Mouse (Mus musculus) spleen, adult 2 months (tissue): ENCODE results near the gene Hoxb7. TPM values are rescaled to one million over a fixed set of nuclear protein-coding genes. Genes with fewer than 3 reads are reported as not detected.

Source experiments
- DNase-seq, 2 experiments: peaks; one replicate each; pipeline versions ENCODE4 v3.0.0 to v3.0.0-alpha.2; 2012 to 2021; ENCODE audit warnings: low spot score in 2 of 2, low read depth in 1 of 2
- H3K27ac ChIP-seq: fragments of 200-500 bp; 2 replicates; pipeline ENCODE4 v1.5.1; 2012; ENCODE audit warnings: low read length, inconsistent platforms; ENCODE audit not compliant: insufficient read depth
- H3K27me3 ChIP-seq: fragments of 200-500 bp; 2 replicates; pipeline ENCODE4 v1.6.1; 2012; ENCODE audit warnings: mild to moderate bottlenecking, moderate library complexity, low read length, inconsistent platforms; ENCODE audit not compliant: control insufficient read depth, insufficient read depth
- H3K36me3 ChIP-seq: fragments of 200-500 bp; 2 replicates; pipeline ENCODE4 v1.6.1; 2012; ENCODE audit warnings: mild to moderate bottlenecking, low read length, inconsistent platforms; ENCODE audit not compliant: control insufficient read depth, insufficient read depth
- H3K4me1 ChIP-seq: fragments of 200-500 bp; 2 replicates; pipeline ENCODE4 v1.6.1; 2011; ENCODE audit warnings: inconsistent platforms; ENCODE audit not compliant: control insufficient read depth, insufficient read depth, insufficient read length
- H3K4me3 ChIP-seq: fragments of 200-500 bp; 2 replicates; pipeline ENCODE4 v1.5.1; 2011; ENCODE audit warnings: mild to moderate bottlenecking, inconsistent platforms; ENCODE audit not compliant: insufficient read depth, insufficient read length; ENCODE audit errors: extremely low read depth
- CTCF ChIP-seq: fragments of 200-500 bp; IDR thresholded peaks from 2 replicates; pipeline ENCODE4 v1.5.1; 2011; ENCODE audit warnings: mild to moderate bottlenecking, inconsistent platforms; ENCODE audit not compliant: insufficient read depth, insufficient read length, insufficient replicate concordance; ENCODE audit errors: extremely low read depth
- POLR2A ChIP-seq: fragments of 200-500 bp; IDR thresholded peaks from 2 replicates; pipeline ENCODE4 v1.6.1; 2011; ENCODE audit warnings: low read depth, low read length, inconsistent platforms
- WGBS: fragments of 180-500 bp; shearing (Covaris S2); methylation state at CpG from one replicate; pipeline ENCODE4 v1.1.7; 2018; 5-methylcytosine and 5-hydroxymethylcytosine counted together
- polyA plus RNA-seq: library from polyadenylated mRNA; depleted of rRNA; stranded (reverse); fragments of >200 nt; gene quantifications from 2 replicates; pipeline ENCODE4 v1.2.3, GENCODE M21; 2012; rRNA removed

Hoxb7 gene
- polyA plus RNA-seq, 1 experiment: 0.62 TPM

DNA sequence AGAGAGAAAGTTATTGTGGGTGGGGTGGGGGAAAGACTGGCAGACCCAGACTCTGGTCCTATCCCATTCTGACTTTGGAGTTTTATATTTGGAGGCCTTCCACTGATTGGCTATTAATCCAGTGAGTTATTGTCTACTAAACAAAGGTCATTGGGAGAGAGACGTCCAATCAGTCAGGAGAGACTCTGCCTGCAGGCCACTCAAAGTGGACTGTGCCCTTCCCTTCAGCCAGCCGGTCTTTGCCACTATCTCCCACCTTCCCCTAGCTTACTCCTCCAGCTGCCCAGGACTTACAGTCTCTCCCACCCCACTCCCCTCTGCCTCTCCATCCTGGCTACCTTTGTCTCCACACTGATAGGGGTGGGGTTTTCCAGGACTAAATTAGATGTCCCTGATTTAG, 50.2 kb downstream of the Hoxb7 start:
- peaks cover 5% of the 10 kb centered on the region for H3K27me3 ChIP-seq
- H3K4me3 ChIP-seq: no peak overlapping the region
- 77% methylated on average over 2 of the region's 2 CpGs for WGBS
- no peak overlapping the region; the same call in 1 of the 2 replicates for H3K27ac ChIP-seq
- no peaks in the 10 kb centered on the region for H3K36me3 ChIP-seq
- H3K4me1 ChIP-seq: peaks cover 6% of the 10 kb centered on the region; the same call in 1 of the 2 replicates
- DNase-seq: no peak
- TF ChIP-seq POLR2A (no peak), CTCF (no peak)

DNA sequence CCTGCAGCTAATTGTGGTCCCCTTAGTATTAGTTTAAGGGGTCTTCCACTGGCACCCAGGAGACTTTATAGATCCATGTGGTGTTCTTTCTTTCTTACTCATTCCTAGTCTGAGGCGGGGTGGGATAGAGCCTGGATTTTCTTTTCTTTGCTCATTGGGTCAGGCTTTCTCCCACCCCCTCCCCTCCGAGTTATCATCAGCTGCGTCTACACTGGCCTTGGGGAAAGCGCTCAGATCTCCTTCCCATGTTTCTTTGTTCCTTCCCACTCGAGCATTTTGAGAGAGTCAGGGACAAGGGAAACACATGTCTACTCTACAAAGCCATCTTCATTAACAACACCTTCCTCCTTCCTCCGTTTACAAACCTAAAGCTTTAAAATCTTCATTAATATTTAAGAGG, 50.6 kb downstream of the Hoxb7 start:
- peaks cover 6% of the 10 kb centered on the region; the same call in 1 of the 2 replicates for H3K4me1 ChIP-seq
- 80% methylated on average over 6 of the region's 6 CpGs for WGBS
- no peak overlapping the region for H3K4me3 ChIP-seq
- H3K36me3 ChIP-seq: no peaks in the 10 kb centered on the region
- no peak for DNase-seq
- TF ChIP-seq POLR2A: no peak
- TF ChIP-seq CTCF: no peak
- peaks cover 5% of the 10 kb centered on the region for H3K27me3 ChIP-seq
- no peak overlapping the region for H3K27ac ChIP-seq

DNA sequence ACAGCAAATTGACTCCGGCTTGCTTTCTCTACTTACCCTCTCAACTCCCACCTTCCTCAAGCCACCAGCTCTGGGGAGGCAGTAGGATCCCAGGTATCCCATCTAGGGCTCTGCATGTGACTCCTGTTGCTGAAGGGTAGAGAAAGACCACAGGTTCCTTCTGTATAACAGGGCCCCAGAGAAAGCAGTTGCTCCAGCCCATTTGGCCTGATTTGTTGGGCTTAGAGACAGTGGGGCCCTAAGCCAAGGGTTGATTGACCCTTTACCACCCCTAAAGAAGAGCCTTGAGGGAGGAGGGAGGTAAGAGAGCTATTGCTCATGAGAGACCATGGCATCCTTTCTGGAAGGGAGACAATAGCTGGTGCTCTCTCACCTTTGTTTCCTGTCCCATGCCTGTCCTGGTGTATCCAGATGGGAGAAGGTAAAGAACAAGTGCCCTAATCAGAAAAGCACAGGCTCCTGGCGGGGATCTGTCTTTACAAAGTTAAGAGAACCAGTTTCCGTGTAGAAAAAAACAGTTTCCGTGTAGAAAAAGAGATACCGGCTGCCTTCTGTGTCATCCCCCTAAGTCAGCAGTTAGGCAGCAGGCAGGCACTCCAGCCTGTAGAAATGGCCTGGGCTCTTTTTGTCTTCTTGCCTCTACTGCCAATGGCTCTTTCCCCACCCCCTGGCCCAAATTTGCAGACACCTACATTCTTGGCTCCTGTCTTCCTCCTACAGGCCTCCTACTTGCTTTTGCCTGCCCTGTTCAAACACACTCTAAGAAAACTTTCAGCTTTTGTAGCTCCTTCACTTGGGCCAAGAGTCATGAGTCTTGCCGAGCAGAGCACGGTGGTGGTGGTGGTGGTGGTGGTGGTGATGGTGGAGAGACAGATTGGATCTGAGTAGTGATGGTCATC, 52.8 kb downstream of the Hoxb7 start:
- no peaks in the 10 kb centered on the region for H3K36me3 ChIP-seq
- H3K4me3 ChIP-seq: no peak overlapping the region
- peaks cover 5% of the 10 kb centered on the region for H3K27me3 ChIP-seq
- 89% methylated on average over 7 of the region's 7 CpGs for WGBS
- TF ChIP-seq CTCF (no peak), POLR2A (no peak)
- H3K27ac ChIP-seq: no peak overlapping the region
- peaks cover 6% of the 10 kb centered on the region; the same call in 1 of the 2 replicates for H3K4me1 ChIP-seq
- DNase-seq: no peak

Other genes with a start within 250 kb of the Hoxb7 start
- gene Ube2z, start 221.2 kb upstream of the Hoxb7 start, polyA plus RNA-seq: 20.1 and 20.2 TPM in 2 replicates
- 193 and 219 TPM in 2 replicates for gene Atp5g1, start 211.0 kb upstream of the Hoxb7 start, polyA plus RNA-seq
- gene Calcoco2, start 174.7 kb upstream of the Hoxb7 start, polyA plus RNA-seq: not detected in 2 replicates
- gene Ttll6, start 152.8 kb upstream of the Hoxb7 start, polyA plus RNA-seq: not detected in 2 replicates
- gene Hoxb13, start 92.3 kb upstream of the Hoxb7 start, polyA plus RNA-seq: not detected in 2 replicates
- gene Hoxb9, start 15.2 kb upstream of the Hoxb7 start, polyA plus RNA-seq: 0.26 and 0.27 TPM in 2 replicates
- gene Hoxb8, start 4.7 kb upstream of the Hoxb7 start, polyA plus RNA-seq: 0.37 and 0.43 TPM in 2 replicates
- gene Hoxb6, start 5.9 kb downstream of the Hoxb7 start, polyA plus RNA-seq: 1.2 and 1.3 TPM in 2 replicates
- gene Hoxb5, start 16.7 kb downstream of the Hoxb7 start, polyA plus RNA-seq: 0.37 and 0.40 TPM in 2 replicates
- gene Hoxb4, start 31.6 kb downstream of the Hoxb7 start, polyA plus RNA-seq: 2.6 and 3.3 TPM in 2 replicates
- gene Hoxb3, start 36.7 kb downstream of the Hoxb7 start, polyA plus RNA-seq: 2.0 and 2.6 TPM in 2 replicates
- 1.9 and 2.4 TPM in 2 replicates for gene Hoxb2, start 63.9 kb downstream of the Hoxb7 start, polyA plus RNA-seq
- gene Hoxb1, start 79.1 kb downstream of the Hoxb7 start, polyA plus RNA-seq: not detected in 2 replicates
- 20.1 and 22.3 TPM in 2 replicates for gene Skap1, start 178.0 kb downstream of the Hoxb7 start, polyA plus RNA-seq